Mouse (Mus musculus): ENCODE measurements at regions not wholly inside any gene's neighbourhood (a gene's known extent, or its start where the extent isn't known, plus 50 kb on each side); places are given as distances from the start of the nearest gene placed in this dataset.

DNA sequence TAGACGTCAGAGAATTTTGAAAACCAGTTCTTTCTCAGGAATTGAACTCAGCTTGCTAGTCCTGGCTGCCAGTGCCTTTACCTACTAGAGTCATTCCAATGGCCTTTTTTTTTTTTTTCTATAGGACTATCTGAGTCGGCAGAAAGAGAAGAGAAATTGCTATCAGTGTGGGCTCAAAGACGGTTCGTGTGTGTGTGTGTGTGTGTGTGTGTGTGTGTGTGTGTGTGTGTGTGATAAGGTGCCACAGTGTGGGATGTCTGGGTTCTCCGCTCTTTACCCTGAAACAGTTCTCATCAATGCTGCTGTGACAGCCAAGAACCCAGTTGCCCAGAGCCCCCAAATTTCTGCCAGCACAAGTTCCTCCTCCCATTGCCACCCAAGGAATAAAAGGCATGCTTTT, 146.1 kb downstream of the Rybp start:
- no peak for DNase-seq

GRCm38 (mm10) chr6:100140581-100141114, 146.6 kb downstream of the Rybp start:
- no peak for DNase-seq

GRCm38 (mm10) chr6:100139809-100140208, 147.5 kb downstream of the Rybp start:
- no peak for DNase-seq

- no peak for DNase-seq
Observed at GRCm38 (mm10) chr6:100138659-100139058, 148.6 kb downstream of the Rybp start.

DNA sequence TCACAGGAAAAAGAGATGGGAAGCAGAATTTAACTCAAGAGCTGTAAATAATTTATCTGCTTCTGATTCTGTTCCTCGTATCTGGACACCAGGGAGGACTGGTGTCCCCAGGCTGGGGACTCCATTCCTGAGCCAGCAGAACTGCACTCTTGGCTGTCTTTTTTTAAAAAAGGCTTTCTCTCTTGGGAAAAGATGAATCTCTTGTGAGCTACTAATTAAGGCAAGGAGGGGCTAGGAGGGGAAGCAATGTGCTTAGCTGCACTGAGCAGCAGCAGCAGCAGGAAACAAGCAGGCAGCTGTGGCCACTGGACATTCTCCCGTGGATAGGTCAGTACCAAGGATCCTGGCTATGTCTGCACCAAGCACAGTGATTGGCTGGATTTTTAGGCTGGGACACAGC, 152.1 kb downstream of the Rybp start:
- DNase-seq, result peak in 1 of 2 experiments; percentile 2

- no peak for DNase-seq
Observed at GRCm38 (mm10) chr6:100133970-100134369, 153.3 kb downstream of the Rybp start.

DNA sequence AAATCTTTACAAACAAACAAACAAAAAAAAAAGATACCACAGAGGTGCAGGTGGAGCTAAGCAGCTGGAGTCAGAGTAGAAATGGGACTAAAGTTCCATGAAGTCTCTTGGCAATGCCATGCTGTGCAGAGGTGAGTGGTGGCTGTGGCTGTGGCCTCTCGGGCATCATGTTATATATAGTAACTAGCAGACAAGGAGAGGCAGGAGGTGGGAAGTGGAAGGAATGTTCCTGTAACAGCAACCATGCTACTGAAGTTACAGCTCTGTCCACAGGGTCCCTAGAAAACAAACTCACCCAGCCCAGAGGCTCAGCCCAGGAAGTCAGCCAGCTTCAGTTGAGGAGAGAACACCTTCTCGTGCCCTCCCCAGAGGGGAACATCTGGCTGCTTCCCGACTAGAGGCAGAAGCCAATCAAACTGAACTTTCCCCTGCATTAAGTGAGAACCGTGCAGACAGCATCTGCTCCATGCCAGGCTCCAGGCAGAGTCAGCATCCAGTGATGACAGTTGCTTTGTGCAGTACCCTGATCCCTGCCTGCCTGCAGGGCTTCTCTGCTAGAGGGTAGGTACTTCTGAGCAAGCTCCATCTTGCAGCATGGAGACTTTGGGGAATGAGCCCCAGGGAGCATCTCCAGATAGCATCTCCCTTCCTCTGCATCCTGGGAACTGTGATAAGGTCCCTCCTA, 154.2 kb downstream of the Rybp start:
- no peak for DNase-seq

DNA sequence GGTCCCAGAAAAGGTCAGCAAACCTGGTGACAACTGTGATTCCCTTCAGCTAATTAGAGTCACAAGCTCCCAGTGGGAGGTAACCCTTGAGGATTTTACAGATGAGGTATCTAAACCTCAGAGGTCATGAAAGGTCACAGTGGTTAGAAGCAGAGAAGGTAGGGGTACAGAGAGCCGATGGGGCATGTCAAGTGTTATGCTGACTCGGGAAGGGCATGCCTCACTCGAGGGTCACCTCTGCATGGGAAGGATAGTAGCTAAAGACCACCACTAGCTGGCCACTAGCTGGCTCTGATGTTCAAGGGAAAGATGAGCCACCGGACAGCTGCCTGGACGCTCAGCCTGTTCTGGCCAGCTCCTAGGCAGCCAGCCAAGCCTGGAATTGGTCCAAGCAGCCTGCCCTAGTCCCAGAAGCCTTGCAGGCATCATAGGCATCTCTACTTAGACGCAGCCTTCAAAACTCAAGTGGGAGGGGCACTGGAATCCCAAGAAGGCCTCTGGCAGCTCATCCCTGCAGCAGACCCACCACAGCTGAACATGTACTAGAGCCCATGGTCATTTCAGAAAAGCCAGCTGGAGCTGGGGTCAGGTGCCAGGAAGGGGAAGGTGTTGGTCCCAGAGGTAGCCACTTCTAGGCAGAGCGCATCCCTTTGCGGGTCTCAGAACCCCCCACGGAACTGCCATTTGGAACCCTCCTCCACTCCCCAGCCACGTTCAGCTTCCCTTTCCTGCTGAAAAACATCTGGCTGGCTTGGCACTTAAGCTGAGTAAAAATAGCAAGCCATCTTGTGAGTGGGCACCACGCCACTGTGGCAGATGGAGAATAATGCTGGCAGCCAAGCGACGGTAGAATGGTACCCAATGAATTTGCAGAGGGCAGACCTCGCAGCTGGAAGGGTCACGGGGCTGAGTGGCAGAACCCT, 159.8 kb downstream of the Rybp start:
- peak; percentile 91 to 95 for DNase-seq

- DNase-seq, result peak in 1 of 2 experiments; percentile 10
Observed at GRCm38 (mm10) chr6:100126736-100127135, 160.5 kb downstream of the Rybp start.

- peak in 1 of 2 experiments; percentile 14 for DNase-seq
Observed at GRCm38 (mm10) chr6:100126326-100126725, 161.0 kb downstream of the Rybp start.

GRCm38 (mm10) chr6:100121240-100121639, 166.0 kb downstream of the Rybp start:
- DNase-seq, result no peak

DNA sequence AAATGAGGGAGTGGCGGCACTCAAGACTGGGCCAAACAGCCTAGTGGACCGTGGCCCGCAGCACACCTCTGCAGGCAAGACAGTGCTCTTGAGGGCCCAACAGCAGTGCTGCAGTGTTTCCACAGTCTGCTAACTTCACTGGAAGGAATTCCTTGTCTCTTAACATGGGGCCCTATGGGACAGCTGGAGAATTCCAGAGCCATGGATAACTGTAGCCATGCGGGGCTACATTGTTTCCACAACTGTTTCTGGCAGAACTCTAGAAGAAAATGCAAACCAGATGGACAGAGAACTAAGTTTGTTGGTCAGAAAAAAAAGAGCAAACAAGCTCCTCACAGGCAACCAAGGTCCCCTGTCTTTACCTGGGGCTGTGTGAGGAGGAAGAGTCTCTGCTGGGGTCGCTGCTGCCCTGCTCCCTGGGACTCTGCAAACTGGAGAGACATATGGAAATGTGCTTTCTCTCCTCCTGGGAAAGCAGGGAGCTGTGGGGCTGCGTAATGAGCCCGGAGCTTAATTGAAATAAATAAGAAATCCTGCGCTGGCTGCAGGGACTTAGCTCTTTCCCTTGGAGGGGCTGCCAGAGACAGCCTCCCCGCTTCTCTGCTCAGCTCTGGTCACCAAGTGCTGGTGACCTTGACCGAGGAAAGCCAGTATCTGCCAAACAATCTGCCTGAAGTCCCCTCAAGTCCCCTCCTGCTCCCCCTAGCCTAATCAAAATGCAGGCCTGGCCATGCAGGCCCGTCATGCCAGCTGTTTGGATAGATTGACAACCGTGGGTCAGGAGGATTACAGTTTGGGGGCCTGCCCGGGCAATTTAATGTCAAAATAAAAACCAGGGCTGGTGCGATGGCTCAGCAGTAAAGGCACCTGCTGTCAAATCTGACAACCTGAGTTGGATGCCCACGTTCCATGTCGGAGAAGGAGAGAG, 167.0 kb downstream of the Rybp start:
- DNase-seq, result no peak

DNA sequence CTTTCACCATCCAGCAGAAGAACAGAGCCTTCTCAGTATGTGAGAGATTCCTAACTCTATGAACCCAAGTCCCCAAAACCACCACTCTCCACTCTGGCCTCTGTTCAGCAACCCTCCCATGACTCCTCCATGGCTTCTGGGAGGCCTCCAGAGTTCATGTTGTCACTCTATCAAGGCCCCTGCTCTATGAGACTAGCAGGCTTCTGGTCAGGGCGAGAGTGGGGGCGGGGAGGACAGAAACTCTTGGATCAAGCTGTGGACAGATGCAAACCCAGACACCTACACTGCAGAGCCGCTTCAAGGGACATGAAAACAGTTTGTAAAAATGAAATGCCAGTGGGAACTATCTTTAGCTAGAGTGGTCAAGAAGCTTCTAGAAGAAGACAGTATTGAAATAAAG, 170.2 kb downstream of the Rybp start:
- no peak for DNase-seq

- DNase-seq, result peak; percentile 52 to 72
Observed at GRCm38 (mm10) chr6:100113393-100114137, 173.7 kb downstream of the Rybp start.

DNA sequence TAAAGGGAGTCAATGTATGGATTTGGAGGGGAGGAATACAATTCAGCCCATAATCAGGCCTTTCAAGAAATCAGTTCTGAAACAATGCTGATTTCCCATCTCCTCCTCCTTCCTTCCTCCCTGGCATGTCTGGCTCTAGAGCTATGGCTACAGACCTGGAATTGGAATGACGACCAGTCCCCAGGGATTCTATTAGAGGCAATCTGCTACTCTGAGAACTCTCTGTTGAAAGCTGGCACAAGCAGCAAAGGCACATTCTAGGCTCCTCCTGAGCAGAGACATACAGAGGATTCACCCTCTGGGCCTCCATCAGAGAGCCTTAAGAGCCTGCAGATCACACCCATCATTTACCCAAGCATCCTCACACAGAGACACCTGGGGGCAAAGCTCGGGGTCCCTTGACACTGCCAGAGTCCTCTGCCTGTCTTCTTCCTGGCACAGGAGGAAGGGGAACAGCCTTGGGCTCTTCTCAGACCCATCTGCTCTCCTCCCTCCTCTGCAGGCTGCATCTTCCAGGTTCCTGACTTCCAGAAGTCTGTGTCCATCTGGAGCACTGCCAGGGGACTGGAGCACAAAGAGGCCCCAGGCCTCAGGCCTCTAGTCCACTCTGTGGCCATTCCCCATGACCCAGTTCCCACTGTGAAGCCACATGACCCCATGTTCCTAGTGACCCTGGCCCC, 176.2 kb downstream of the Rybp start:
- DNase-seq, result peak; percentile 47 to 57

- DNase-seq, result peak; percentile 56 to 61
Observed at GRCm38 (mm10) chr6:100109979-100110378, 177.3 kb downstream of the Rybp start.

GRCm38 (mm10) chr6:100109351-100109750, 177.9 kb downstream of the Rybp start:
- DNase-seq, result no peak

- no peak for DNase-seq
Observed at GRCm38 (mm10) chr6:100107508-100107907, 179.8 kb downstream of the Rybp start.

DNA sequence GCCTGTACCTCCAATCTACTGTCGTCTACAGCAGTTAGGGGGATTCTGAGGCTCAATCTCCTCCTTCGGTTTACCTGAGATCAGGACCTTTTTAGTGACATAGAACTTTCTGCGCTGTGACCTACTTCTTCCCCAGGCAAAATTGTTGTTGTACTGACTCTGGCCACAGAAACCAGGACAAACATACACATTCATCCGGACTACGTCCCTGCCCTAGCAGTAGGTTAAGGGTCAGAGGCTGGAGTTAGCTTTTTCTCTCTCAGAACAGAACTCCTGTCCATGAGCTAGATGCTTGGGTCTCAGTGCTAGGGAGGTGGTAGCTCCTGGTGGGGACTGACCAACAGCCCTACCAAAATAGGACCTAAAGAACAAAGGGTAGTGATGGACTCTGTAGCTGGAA, 180.2 kb downstream of the Rybp start:
- no peak for DNase-seq

DNA sequence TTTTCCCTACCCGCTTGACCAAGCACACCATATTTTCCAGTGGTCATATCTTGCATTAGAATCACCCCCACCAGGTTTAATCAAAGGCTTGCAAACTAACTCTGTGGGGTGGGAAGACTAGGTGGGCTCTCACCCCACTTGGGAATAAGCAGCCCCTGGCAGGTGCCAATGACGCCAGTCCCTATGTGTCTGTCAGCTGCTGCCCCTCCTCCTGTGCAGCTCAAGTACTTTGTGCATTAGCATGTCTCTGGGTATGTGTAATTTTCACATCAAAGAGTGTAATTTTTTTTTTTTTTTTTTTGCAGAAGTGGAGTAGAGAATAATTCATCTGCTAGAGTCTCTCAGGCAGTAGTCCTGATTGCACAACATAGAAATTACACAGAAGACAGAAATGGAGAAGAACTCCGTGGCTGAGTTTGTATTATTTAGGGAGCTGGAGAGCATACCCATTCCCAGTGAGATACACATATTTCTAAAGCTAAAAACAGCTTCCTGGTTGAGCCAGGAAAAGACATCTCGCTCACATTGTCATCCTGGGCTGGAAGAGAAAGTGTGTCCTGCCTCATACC, 186.6 kb downstream of the Rybp start:
- no peak for DNase-seq
